Mouse (Mus musculus): Measurements from ENCODE around the gene Pla2g2c. TPM values are rescaled to one million over a fixed set of nuclear protein-coding genes. Genes with fewer than 3 reads are reported as not detected.

The Pla2g2c gene
- polyA plus RNA-seq, 1 experiment from 2014 or later = not detected

- WGBS (ENCODE audit: insufficient replicate concordance) = 71% methylated on average over 4 of the region's 4 CpGs
- no peak for ATAC-seq (ENCODE audit: low read depth)
Observed at GRCm38 (mm10) chr4:138704169-138704568, 20.4 kb upstream of the Pla2g2c start.

GRCm38 (mm10) chr4:138706620-138707019 is 18.0 kb upstream of the Pla2g2c start:
- H3K9me3 ChIP-seq (replicated peaks; ENCODE audit: control insufficient read depth, low read length) = no peaks in the 10 kb centered on the region
- H3K27me3 ChIP-seq (ENCODE audit: control insufficient read depth, insufficient read depth, low read depth, low read length) = no peaks in the 10 kb centered on the region
- ATAC-seq (ENCODE audit: low read depth) = no peak
- H3K27ac ChIP-seq (ENCODE audit: low read length) = no peak overlapping the region
- no peaks in the 10 kb centered on the region for H3K36me3 ChIP-seq (ENCODE audit: control insufficient read depth, insufficient read depth)
- 71% methylated on average over 8 of the region's 8 CpGs for WGBS (ENCODE audit: insufficient replicate concordance)
- H3K4me2 ChIP-seq (ENCODE audit: low read depth, low read length) = no peak overlapping the region
- no peaks in the 10 kb centered on the region for H3K4me1 ChIP-seq (ENCODE audit: control insufficient read depth, low read depth, low read length)
- no peak overlapping the region for H3K9ac ChIP-seq (ENCODE audit: low read depth, low read length)
- H3K4me3 ChIP-seq (ENCODE audit: low read depth, low read length) = no peak overlapping the region

More at GRCm38 (mm10) chr4:138704169-138704568, 20.4 kb upstream of the Pla2g2c start:
- Histone ChIP-seq H3K36me3 (ENCODE audit: control insufficient read depth, insufficient read depth) (no peaks in the 10 kb centered on the region), H3K9ac (ENCODE audit: low read depth, low read length) (no peak overlapping the region), H3K27ac (ENCODE audit: low read length) (no peak overlapping the region), H3K27me3 (ENCODE audit: control insufficient read depth, insufficient read depth, low read depth, low read length) (no peaks in the 10 kb centered on the region), H3K9me3 (replicated peaks; ENCODE audit: control insufficient read depth, low read length) (no peaks in the 10 kb centered on the region), H3K4me2 (ENCODE audit: low read depth, low read length) (no peak overlapping the region), H3K4me1 (ENCODE audit: control insufficient read depth, low read depth, low read length) (no peaks in the 10 kb centered on the region), H3K4me3 (ENCODE audit: low read depth, low read length) (no peak overlapping the region)

- Histone ChIP-seq H3K27ac (ENCODE audit: low read length) (no peak overlapping the region), H3K36me3 (ENCODE audit: control insufficient read depth, insufficient read depth) (no peaks in the 10 kb centered on the region), H3K9me3 (replicated peaks; ENCODE audit: control insufficient read depth, low read length) (no peaks in the 10 kb centered on the region), H3K27me3 (ENCODE audit: control insufficient read depth, insufficient read depth, low read depth, low read length) (no peaks in the 10 kb centered on the region), H3K4me3 (ENCODE audit: low read depth, low read length) (no peak overlapping the region), H3K4me1 (ENCODE audit: control insufficient read depth, low read depth, low read length) (no peaks in the 10 kb centered on the region), H3K4me2 (ENCODE audit: low read depth, low read length) (no peak overlapping the region), H3K9ac (ENCODE audit: low read depth, low read length) (no peak overlapping the region)
- ATAC-seq (ENCODE audit: low read depth) = no peak
- WGBS (ENCODE audit: insufficient replicate concordance) = 9% methylated on average over 7 of the region's 7 CpGs
Observed at GRCm38 (mm10) chr4:138708636-138709035, 16.0 kb upstream of the Pla2g2c start.

GRCm38 (mm10) chr4:138709246-138709645 is 15.3 kb upstream of the Pla2g2c start:
- H3K9ac ChIP-seq (ENCODE audit: low read depth, low read length) = no peak overlapping the region
- WGBS (ENCODE audit: insufficient replicate concordance) = 68% methylated on average over 11 of the region's 11 CpGs
- ATAC-seq (ENCODE audit: low read depth) = no peak

GRCm38 (mm10) chr4:138709944-138710343 is 14.6 kb upstream of the Pla2g2c start:
- Histone ChIP-seq H3K4me3 (ENCODE audit: low read depth, low read length) (no peak overlapping the region), H3K4me1 (ENCODE audit: control insufficient read depth, low read depth, low read length) (no peaks in the 10 kb centered on the region), H3K36me3 (ENCODE audit: control insufficient read depth, insufficient read depth) (no peaks in the 10 kb centered on the region), H3K9ac (ENCODE audit: low read depth, low read length) (no peak overlapping the region), H3K27me3 (ENCODE audit: control insufficient read depth, insufficient read depth, low read depth, low read length) (no peaks in the 10 kb centered on the region), H3K9me3 (replicated peaks; ENCODE audit: control insufficient read depth, low read length) (no peaks in the 10 kb centered on the region), H3K27ac (ENCODE audit: low read length) (no peak overlapping the region), H3K4me2 (ENCODE audit: low read depth, low read length) (no peak overlapping the region)
- no peak for ATAC-seq (ENCODE audit: low read depth)
- WGBS (ENCODE audit: insufficient replicate concordance) = 66% methylated on average over 7 of the region's 7 CpGs

More at GRCm38 (mm10) chr4:138709246-138709645, 15.3 kb upstream of the Pla2g2c start:
- no peak overlapping the region for H3K27ac ChIP-seq (ENCODE audit: low read length)
- no peak overlapping the region for H3K4me3 ChIP-seq (ENCODE audit: low read depth, low read length)
- H3K9me3 ChIP-seq (replicated peaks; ENCODE audit: control insufficient read depth, low read length) = no peaks in the 10 kb centered on the region
- H3K4me2 ChIP-seq (ENCODE audit: low read depth, low read length) = no peak overlapping the region
- no peaks in the 10 kb centered on the region for H3K36me3 ChIP-seq (ENCODE audit: control insufficient read depth, insufficient read depth)
- no peaks in the 10 kb centered on the region for H3K4me1 ChIP-seq (ENCODE audit: control insufficient read depth, low read depth, low read length)
- no peaks in the 10 kb centered on the region for H3K27me3 ChIP-seq (ENCODE audit: control insufficient read depth, insufficient read depth, low read depth, low read length)

GRCm38 (mm10) chr4:138710633-138711032 is 14.0 kb upstream of the Pla2g2c start:
- H3K9ac ChIP-seq (ENCODE audit: low read depth, low read length) = no peak overlapping the region
- WGBS (ENCODE audit: insufficient replicate concordance) = 68% methylated on average over 11 of the region's 11 CpGs
- H3K27me3 ChIP-seq (ENCODE audit: control insufficient read depth, insufficient read depth, low read depth, low read length) = no peaks in the 10 kb centered on the region
- no peaks in the 10 kb centered on the region for H3K36me3 ChIP-seq (ENCODE audit: control insufficient read depth, insufficient read depth)
- no peak overlapping the region for H3K4me2 ChIP-seq (ENCODE audit: low read depth, low read length)
- H3K27ac ChIP-seq (ENCODE audit: low read length) = no peak overlapping the region
- H3K9me3 ChIP-seq (replicated peaks; ENCODE audit: control insufficient read depth, low read length) = no peaks in the 10 kb centered on the region
- ATAC-seq (ENCODE audit: low read depth) = no peak
- H3K4me1 ChIP-seq (ENCODE audit: control insufficient read depth, low read depth, low read length) = no peaks in the 10 kb centered on the region
- no peak overlapping the region for H3K4me3 ChIP-seq (ENCODE audit: low read depth, low read length)

GRCm38 (mm10) chr4:138711051-138711820 is 13.4 kb upstream of the Pla2g2c start:
- Histone ChIP-seq H3K4me2 (ENCODE audit: low read depth, low read length) (no peak overlapping the region), H3K4me3 (ENCODE audit: low read depth, low read length) (no peak overlapping the region), H3K27me3 (ENCODE audit: control insufficient read depth, insufficient read depth, low read depth, low read length) (no peaks in the 10 kb centered on the region), H3K36me3 (ENCODE audit: control insufficient read depth, insufficient read depth) (no peaks in the 10 kb centered on the region), H3K27ac (ENCODE audit: low read length) (no peak overlapping the region), H3K9ac (ENCODE audit: low read depth, low read length) (no peak overlapping the region), H3K9me3 (replicated peaks; ENCODE audit: control insufficient read depth, low read length) (no peaks in the 10 kb centered on the region), H3K4me1 (ENCODE audit: control insufficient read depth, low read depth, low read length) (no peaks in the 10 kb centered on the region)
- ATAC-seq (ENCODE audit: low read depth) = no peak
- WGBS (ENCODE audit: insufficient replicate concordance) = 57% methylated on average over 17 of the region's 17 CpGs

GRCm38 (mm10) chr4:138712096-138712495 is 12.5 kb upstream of the Pla2g2c start:
- Histone ChIP-seq H3K27ac (ENCODE audit: low read length) (no peak overlapping the region), H3K4me2 (ENCODE audit: low read depth, low read length) (no peak overlapping the region), H3K4me3 (ENCODE audit: low read depth, low read length) (no peak overlapping the region), H3K4me1 (ENCODE audit: control insufficient read depth, low read depth, low read length) (no peaks in the 10 kb centered on the region), H3K27me3 (ENCODE audit: control insufficient read depth, insufficient read depth, low read depth, low read length) (no peaks in the 10 kb centered on the region), H3K36me3 (ENCODE audit: control insufficient read depth, insufficient read depth) (no peaks in the 10 kb centered on the region), H3K9me3 (replicated peaks; ENCODE audit: control insufficient read depth, low read length) (no peaks in the 10 kb centered on the region), H3K9ac (ENCODE audit: low read depth, low read length) (no peak overlapping the region)
- 64% methylated on average over 11 of the region's 11 CpGs for WGBS (ENCODE audit: insufficient replicate concordance)
- ATAC-seq (ENCODE audit: low read depth) = no peak

- Histone ChIP-seq H3K4me3 (ENCODE audit: low read depth, low read length) (no peak overlapping the region), H3K4me1 (ENCODE audit: control insufficient read depth, low read depth, low read length) (no peaks in the 10 kb centered on the region), H3K9ac (ENCODE audit: low read depth, low read length) (no peak overlapping the region), H3K36me3 (ENCODE audit: control insufficient read depth, insufficient read depth) (no peaks in the 10 kb centered on the region), H3K4me2 (ENCODE audit: low read depth, low read length) (no peak overlapping the region), H3K27ac (ENCODE audit: low read length) (no peak overlapping the region), H3K9me3 (replicated peaks; ENCODE audit: control insufficient read depth, low read length) (no peaks in the 10 kb centered on the region), H3K27me3 (ENCODE audit: control insufficient read depth, insufficient read depth, low read depth, low read length) (no peaks in the 10 kb centered on the region)
- 66% methylated on average over 8 of the region's 8 CpGs for WGBS (ENCODE audit: insufficient replicate concordance)
- no peak for ATAC-seq (ENCODE audit: low read depth)
Observed at GRCm38 (mm10) chr4:138712621-138713020, 12.0 kb upstream of the Pla2g2c start.

Measured in liver, embryonic 16.5 days (tissue).